Mouse (Mus musculus) G1E (cell line): ENCODE measurements around the gene Gm13199.

Source experiments
- CTCF ChIP-seq: IDR thresholded peaks from 2 replicates; pipeline ENCODE4 v1.5.1; 2012; ENCODE audit warnings: low read depth, low read length, inconsistent platforms, mixed read lengths
- TAL1 ChIP-seq: conservative IDR thresholded peaks from 2 replicates; pipeline ENCODE4 v1.6.1; 2012; ENCODE audit warnings: low read depth, low read length, inconsistent platforms, mixed read lengths

- no peak for TF ChIP-seq CTCF
- no peak for TF ChIP-seq TAL1
Measured at GRCm38 (mm10) chr2:5911282-5911965, 48.7 kb upstream of the Gm13199 start.
